ENCODE assay signal across 26 mouse cellular contexts in genomic region chr5:12948472-12948871, GRCm38 (mm10).
A peak's percentile ranks its signal among the peaks of the same experiment; 100 is the strongest.
DNase-seq lines count a peak whose midpoint lies in the region; ATAC-seq lines count a peak whose summit lies in the region.
"Had no signal": no experiment of that assay in that cellular context is flagged by ENCODE, and none has a peak within 500 bp of the region (broad histone marks: within the 10 kb centered on the region; RNA-seq: fewer than 3 reads in every experiment).

No protein-coding gene starts in this region.

- no peaks in the 10 kb centered on the region for H3K27me3 ChIP-seq in lung, embryonic 16.5 days (ENCODE audit: control insufficient read depth, insufficient read depth, low read depth, low read length)
- no peaks in the 10 kb centered on the region for H3K27me3 ChIP-seq in embryonic facial prominence, embryonic 14.5 days (replicated peaks; ENCODE audit: control insufficient read depth, insufficient read depth, low read length)
- H3K27me3 ChIP-seq: embryonic facial prominence, embryonic 13.5 days; heart, embryonic 12.5 days; heart, embryonic 15.5 days; hindbrain, embryonic 13.5 days; intestine, embryonic 15.5 days had no signal

- no peak overlapping the region for H3K9ac ChIP-seq in lung, embryonic 16.5 days (ENCODE audit: low read length)
- H3K9ac ChIP-seq in embryonic facial prominence, embryonic 14.5 days (ENCODE audit: low read depth, low read length) = no peak overlapping the region
- H3K9ac ChIP-seq: embryonic facial prominence, embryonic 13.5 days; forebrain, postnatal 0 days; heart, embryonic 12.5 days; heart, embryonic 15.5 days; hindbrain, embryonic 13.5 days; intestine, embryonic 15.5 days had no signal

- H3K4me3 ChIP-seq in lung, embryonic 16.5 days (ENCODE audit: low read length) = no peak overlapping the region
- H3K4me3 ChIP-seq in embryonic facial prominence, embryonic 14.5 days (ENCODE audit: low read depth, low read length) = no peak overlapping the region
- H3K4me3 ChIP-seq: embryonic facial prominence, embryonic 13.5 days; gastrocnemius, adult 2 months; heart, embryonic 12.5 days; heart, embryonic 15.5 days; hindbrain, embryonic 10.5 days; hindbrain, embryonic 13.5 days; intestine, embryonic 15.5 days had no signal

- no peaks in the 10 kb centered on the region for H3K9me3 ChIP-seq in lung, embryonic 16.5 days (ENCODE audit: control insufficient read depth, low read length)
- no peaks in the 10 kb centered on the region for H3K9me3 ChIP-seq in embryonic facial prominence, embryonic 14.5 days (ENCODE audit: control insufficient read depth, low read length)
- H3K9me3 ChIP-seq: embryonic facial prominence, embryonic 13.5 days; heart, embryonic 12.5 days; heart, embryonic 15.5 days; hindbrain, embryonic 10.5 days; hindbrain, embryonic 13.5 days; intestine, embryonic 15.5 days had no signal

- no peaks in the 10 kb centered on the region for H3K36me3 ChIP-seq in lung, embryonic 16.5 days (ENCODE audit: control insufficient read depth, insufficient read depth, low read length)
- H3K36me3 ChIP-seq in embryonic facial prominence, embryonic 14.5 days (ENCODE audit: control insufficient read depth, insufficient read depth, low read length) = no peaks in the 10 kb centered on the region
- H3K36me3 ChIP-seq: embryonic facial prominence, embryonic 13.5 days; heart, embryonic 12.5 days; heart, embryonic 15.5 days; hindbrain, embryonic 10.5 days; hindbrain, embryonic 13.5 days; intestine, embryonic 15.5 days had no signal

- DNase-seq in lung, adult 18-20 months = no peak
- DNase-seq in brain, adult 2 months (ENCODE audit: low read depth, low spot score) = peak; percentile 1
- peak; percentile 68 for DNase-seq in embryonic facial prominence, embryonic 14.5 days (ENCODE audit: low spot score)
- no peak for DNase-seq in adipocyte (ENCODE audit: low spot score)
- no peak for DNase-seq in right cerebral cortex, postnatal 10 days (ENCODE audit: low spot score in 2 of 2)
- DNase-seq: adrenal gland, adult 8-10 months; adrenal gland, postnatal 25 days; cerebellum, adult 18-20 months; cerebellum, adult 9-10 months; cerebellum, postnatal 14 days; forebrain, postnatal 0 days; gastrocnemius, adult 2 months; gastrocnemius, postnatal 25 days; heart, adult 18-20 months; heart, postnatal 10 days; heart, postnatal 36 days had no signal

- 60% methylated on average over 2 of the region's 2 CpGs for WGBS in lung, embryonic 16.5 days
- WGBS in embryonic facial prominence, embryonic 14.5 days = 50% methylated on average over 2 of the region's 2 CpGs

- peak; percentile 52; the same call in 1 of the 2 replicates for ATAC-seq in lung, embryonic 16.5 days (ENCODE audit: low read depth)
- no peak for ATAC-seq in embryonic facial prominence, embryonic 14.5 days (ENCODE audit: low read depth)
- ATAC-seq: CD4-positive, CD25-positive, alpha-beta regulatory T cell, adult 4 months; forebrain, embryonic 14.5 days; forebrain, postnatal 0 days; hindbrain, embryonic 16.5 days; intestine, embryonic 15.5 days had no signal

- no peak overlapping the region for H3K27ac ChIP-seq in lung, embryonic 16.5 days (ENCODE audit: low read length)
- H3K27ac ChIP-seq in embryonic facial prominence, embryonic 14.5 days (replicated peaks; ENCODE audit: low read depth, low read length) = no peak overlapping the region
- H3K27ac ChIP-seq: embryonic facial prominence, embryonic 13.5 days; gastrocnemius, adult 2 months; heart, embryonic 15.5 days; hindbrain, embryonic 10.5 days; hindbrain, embryonic 13.5 days; intestine, embryonic 15.5 days had no signal

- H3K4me2 ChIP-seq in lung, embryonic 16.5 days (ENCODE audit: low read depth, low read length) = no peak overlapping the region
- no peak overlapping the region for H3K4me2 ChIP-seq in embryonic facial prominence, embryonic 14.5 days (ENCODE audit: low read depth, low read length)
- H3K4me2 ChIP-seq: embryonic facial prominence, embryonic 13.5 days; heart, embryonic 12.5 days; heart, embryonic 15.5 days; hindbrain, embryonic 13.5 days; intestine, embryonic 15.5 days had no signal

- no peaks in the 10 kb centered on the region for H3K4me1 ChIP-seq in lung, embryonic 16.5 days (replicated peaks; ENCODE audit: control insufficient read depth, insufficient read depth, low read length)
- peaks cover 16% of the 10 kb centered on the region; the same call in 1 of the 2 replicates for H3K4me1 ChIP-seq in embryonic facial prominence, embryonic 14.5 days (ENCODE audit: control insufficient read depth, insufficient read depth, low read length)
- H3K4me1 ChIP-seq: heart, embryonic 12.5 days; heart, embryonic 15.5 days; hindbrain, embryonic 10.5 days; intestine, embryonic 15.5 days had no signal

Comparison
In these comparisons a context has a peak if more than half of its experiments do, and no peak if none do; other contexts are left out.
1. DNase-seq: peak in brain, adult 2 months (single experiment) and embryonic facial prominence, embryonic 14.5 days (single experiment); none in lung, adult 18-20 months (0 of 2), adipocyte (single experiment) and right cerebral cortex, postnatal 10 days (0 of 2).